Mouse (Mus musculus): Measurements from ENCODE around the gene Gm48552.

DNA sequence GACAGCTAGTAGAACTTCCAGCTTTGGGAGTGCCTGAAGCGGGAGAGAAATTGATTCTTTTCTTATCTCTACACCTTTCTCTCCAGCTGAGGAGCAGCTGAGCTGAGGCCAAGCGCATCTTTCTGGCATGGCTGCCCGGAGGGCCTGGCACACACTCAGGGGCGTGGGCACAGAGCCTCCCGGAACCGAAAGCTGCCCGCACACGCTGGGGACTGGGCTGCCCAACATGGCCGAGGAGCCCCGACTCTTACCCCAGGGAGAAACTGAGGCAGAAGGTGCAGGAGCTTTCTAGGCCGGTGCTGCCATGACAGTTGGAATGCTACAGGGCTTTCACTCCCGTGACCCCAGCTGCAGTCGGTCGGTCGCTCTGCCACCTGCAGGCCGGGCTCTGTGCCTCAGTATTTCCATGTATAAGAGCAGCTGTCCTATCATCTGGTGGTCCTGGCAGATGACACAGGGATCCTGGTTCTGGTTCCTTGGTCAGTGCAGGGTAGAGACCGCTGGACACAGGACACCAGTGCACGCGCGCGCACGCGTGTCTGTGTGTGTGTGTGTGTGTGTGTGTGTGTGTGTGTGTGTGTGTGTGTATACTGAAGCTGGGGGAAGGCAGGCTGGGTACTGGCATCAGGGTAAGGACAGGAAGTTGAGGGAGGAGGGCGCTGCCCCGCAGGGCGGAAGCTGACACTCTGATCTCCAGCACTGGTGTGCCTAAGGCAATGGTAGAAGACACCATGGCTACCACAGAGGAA is 44.9 kb downstream of the Gm48552 start:
- no peak for TF ChIP-seq EP300 (IDR thresholded peaks at IDR 0.05; ENCODE audit: insufficient read depth, low read depth, low read length)
- peak; percentile 47 for TF ChIP-seq CTCF (IDR thresholded peaks at IDR 0.05)
- TF ChIP-seq POLR2A (IDR thresholded peaks at IDR 0.05; ENCODE audit: insufficient read depth, low read depth, low read length), result no peak

Measured in heart, adult 2 months (tissue).